Comparison of ENCODE assay signal across 15 mouse cellular contexts in genomic region chr9:41737671-41738070, GRCm38 (mm10).
DNase-seq lines count a peak whose midpoint lies in the region; ATAC-seq lines count a peak whose summit lies in the region.
"Had no signal": no experiment of that assay in that cellular context is flagged by ENCODE, and none has a peak within 500 bp of the region (broad histone marks: within the 10 kb centered on the region; RNA-seq: fewer than 3 reads in every experiment).

No protein-coding gene starts in this region.

- no peaks in the 10 kb centered on the region for H3K36me3 ChIP-seq in embryonic facial prominence, embryonic 14.5 days (ENCODE audit: control insufficient read depth, insufficient read depth, low read length)
- H3K36me3 ChIP-seq in hindbrain, embryonic 12.5 days, result no peaks in the 10 kb centered on the region
- H3K36me3 ChIP-seq in midbrain, embryonic 15.5 days (replicated peaks), result no peaks in the 10 kb centered on the region

- 69% methylated on average over 6 of the region's 6 CpGs for WGBS in embryonic facial prominence, embryonic 14.5 days
- WGBS in hindbrain, embryonic 12.5 days, result 21% methylated on average over 6 of the region's 6 CpGs
- WGBS in midbrain, embryonic 15.5 days, result 35% methylated on average over 6 of the region's 6 CpGs

- no peak overlapping the region for H3K9ac ChIP-seq in embryonic facial prominence, embryonic 14.5 days (ENCODE audit: low read depth, low read length)
- H3K9ac ChIP-seq in hindbrain, embryonic 12.5 days, result no peak overlapping the region
- no peak overlapping the region for H3K9ac ChIP-seq in midbrain, embryonic 15.5 days

- no peak overlapping the region for H3K4me2 ChIP-seq in embryonic facial prominence, embryonic 14.5 days (ENCODE audit: low read depth, low read length)
- H3K4me2 ChIP-seq in hindbrain, embryonic 12.5 days (replicated peaks), result peak overlapping the region; percentile 56; the same call in 1 of the 2 replicates
- H3K4me2 ChIP-seq in midbrain, embryonic 15.5 days, result peak overlapping the region; percentile 53

- no peak for ATAC-seq in embryonic facial prominence, embryonic 14.5 days (ENCODE audit: low read depth)
- ATAC-seq in hindbrain, embryonic 12.5 days (ENCODE audit: low FRiP score), result no peak
- ATAC-seq in midbrain, embryonic 15.5 days (replicated peaks), result no peak
- ATAC-seq: inflammation-experienced regulatory T-cells, adult 6 months; Patski had no signal

- peaks cover 18% of the 10 kb centered on the region for H3K4me1 ChIP-seq in embryonic facial prominence, embryonic 14.5 days (ENCODE audit: control insufficient read depth, insufficient read depth, low read length)
- H3K4me1 ChIP-seq in hindbrain, embryonic 12.5 days, result peaks cover 22% of the 10 kb centered on the region
- peaks cover 23% of the 10 kb centered on the region for H3K4me1 ChIP-seq in midbrain, embryonic 15.5 days
- H3K4me1 ChIP-seq: megakaryocyte, embryonic 14.5 days had no signal

- intact Hi-C loops in left cerebral cortex, postnatal 36 days (cut with DNase I), result loop anchor here (2.0 to 10.0 kb wide), 3 partner anchors 123 to 155 kb away; no protein-coding TSS in a partner anchor

- peak; percentile 1 for DNase-seq in R1 (ENCODE audit: low read depth, low spot score)
- no peak for DNase-seq in embryonic facial prominence, embryonic 14.5 days (ENCODE audit: low spot score)
- no peak for DNase-seq in left cerebral cortex, postnatal 36 days (ENCODE audit: low spot score in 2 of 2)
- DNase-seq in cerebellum, postnatal 10 days, result no peak
- DNase-seq in layer of hippocampus, postnatal 14 days (ENCODE audit: low spot score in 2 of 2), result no peak
- DNase-seq in T-cell, adult 2 months (ENCODE audit: low spot score), result no peak
- DNase-seq: cerebellum, postnatal 25 days; heart, adult 2 months; kidney, postnatal 25 days; lung, adult 2 months had no signal

- no peaks in the 10 kb centered on the region for H3K9me3 ChIP-seq in embryonic facial prominence, embryonic 14.5 days (ENCODE audit: control insufficient read depth, low read length)
- H3K9me3 ChIP-seq in hindbrain, embryonic 12.5 days (replicated peaks), result no peaks in the 10 kb centered on the region
- H3K9me3 ChIP-seq in midbrain, embryonic 15.5 days, result no peaks in the 10 kb centered on the region
- H3K9me3 ChIP-seq: megakaryocyte, embryonic 14.5 days had no signal

- no peak overlapping the region for H3K4me3 ChIP-seq in embryonic facial prominence, embryonic 14.5 days (ENCODE audit: low read depth, low read length)
- no peak overlapping the region for H3K4me3 ChIP-seq in hindbrain, embryonic 12.5 days
- no peak overlapping the region for H3K4me3 ChIP-seq in midbrain, embryonic 15.5 days
- H3K4me3 ChIP-seq: heart, adult 2 months; megakaryocyte, embryonic 14.5 days had no signal

- no peaks in the 10 kb centered on the region for H3K27me3 ChIP-seq in embryonic facial prominence, embryonic 14.5 days (replicated peaks; ENCODE audit: control insufficient read depth, insufficient read depth, low read length)
- no peaks in the 10 kb centered on the region for H3K27me3 ChIP-seq in hindbrain, embryonic 12.5 days
- H3K27me3 ChIP-seq in midbrain, embryonic 15.5 days (replicated peaks), result no peaks in the 10 kb centered on the region
- H3K27me3 ChIP-seq: Patski had no signal

- H3K27ac ChIP-seq in embryonic facial prominence, embryonic 14.5 days (replicated peaks; ENCODE audit: low read depth, low read length), result peak overlapping the region; percentile 94; the same call in 1 of the 2 replicates
- H3K27ac ChIP-seq in hindbrain, embryonic 12.5 days, result peak overlapping the region; percentile 98
- peak overlapping the region; percentile 98 for H3K27ac ChIP-seq in midbrain, embryonic 15.5 days
- H3K27ac ChIP-seq: heart, adult 2 months had no signal
